Mouse (Mus musculus) left cerebral cortex, postnatal 10 days (tissue): ENCODE measurements around the gene Ctdnep1. TPM values are rescaled to one million over a fixed set of nuclear protein-coding genes. Genes with fewer than 3 reads are reported as not detected.
"Not testable (repeated sequence)": the region's sequence is repeated elsewhere in the genome, so short reads cannot be mapped to it uniquely, and the experiment has no call there.

ENCODE experiments used
- DNase-seq, 2 experiments: peaks; one replicate each; pipeline ENCODE4 v3.0.0; 2021 to 2022; ENCODE audit warnings: low spot score in 2 of 2, mixed read lengths in 1 of 2; ENCODE audit errors: extremely low spot score in 1 of 2
- intact Hi-C: fragments of 180-260 bp; cut with DNase I; formaldehyde crosslinking; loops from one replicate; pipeline ENCODE4 v1.15.1; 2025
- total RNA-seq, 2 experiments: library from RNA; stranded (reverse); gene quantifications; 2 replicates each; pipeline ENCODE4 v1.2.3; 2021

The Ctdnep1 gene
- total RNA-seq, 2 experiments from 2014 or later: 104 to 118 TPM

DNA sequence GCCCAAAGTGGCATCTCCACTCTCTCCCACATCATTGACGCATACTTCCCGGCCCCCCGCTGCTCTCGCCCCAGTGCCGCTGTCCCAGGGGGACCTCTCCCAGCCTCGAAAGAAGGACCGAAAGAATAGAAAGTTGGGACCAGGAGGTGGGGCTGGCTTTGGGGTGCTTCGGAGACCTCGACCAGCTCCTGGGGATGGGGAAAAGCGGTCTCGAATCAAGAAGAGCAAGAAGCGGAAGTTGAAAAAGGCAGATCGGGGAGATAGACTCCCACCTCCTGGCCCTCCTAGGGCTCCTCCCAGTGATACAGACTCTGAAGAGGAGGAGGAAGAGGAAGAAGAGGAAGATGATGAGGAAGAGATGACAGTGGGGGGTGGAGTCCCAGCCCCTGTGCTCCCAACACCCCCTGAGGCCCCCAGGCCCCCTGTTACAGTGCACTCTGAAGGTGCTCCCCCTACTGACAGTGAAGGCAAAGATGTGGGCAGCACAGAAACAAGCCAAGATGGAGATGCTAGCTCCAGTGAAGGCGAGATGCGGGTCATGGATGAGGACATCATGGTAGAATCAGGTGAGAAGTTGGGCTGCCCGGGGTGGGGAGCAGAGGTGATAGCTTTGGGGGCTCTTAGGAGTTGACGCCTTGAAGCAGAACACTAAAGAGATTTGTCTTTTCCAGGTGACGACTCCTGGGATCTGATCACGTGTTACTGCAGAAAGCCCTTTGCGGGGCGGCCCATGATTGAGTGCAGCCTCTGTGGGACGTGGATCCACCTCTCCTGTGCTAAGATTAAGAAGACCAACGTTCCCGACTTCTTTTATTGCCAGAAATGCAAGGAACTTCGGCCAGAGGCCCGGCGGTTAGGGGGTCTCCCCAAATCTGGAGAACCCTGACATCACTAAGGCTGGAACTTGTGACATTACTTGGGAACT lies 17.9 kb downstream of the Ctdnep1 start:
- DNase-seq: no peak
- intact Hi-C loops: no loop called here

DNA sequence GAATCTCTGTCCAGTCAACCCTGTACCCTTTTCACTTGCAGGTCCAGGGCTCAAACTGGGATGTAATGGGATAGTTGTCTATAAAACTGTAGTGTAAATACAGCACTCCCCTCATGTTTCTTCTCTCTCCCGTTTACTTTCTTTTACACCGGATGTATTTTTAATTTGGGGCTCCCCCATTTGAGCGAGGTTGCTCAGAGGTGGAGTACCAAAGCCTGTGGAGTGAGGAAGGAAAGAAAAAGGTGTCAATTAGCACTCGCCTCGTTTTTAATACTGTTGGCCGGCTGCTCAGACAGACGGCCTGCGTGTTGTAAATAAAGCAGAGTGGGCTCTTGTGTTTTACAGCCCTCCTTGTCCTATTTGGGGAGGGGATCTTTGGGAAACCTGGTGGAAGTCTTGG lies 18.7 kb downstream of the Ctdnep1 start:
- intact Hi-C loops: no loop called here
- DNase-seq: no peak

DNA sequence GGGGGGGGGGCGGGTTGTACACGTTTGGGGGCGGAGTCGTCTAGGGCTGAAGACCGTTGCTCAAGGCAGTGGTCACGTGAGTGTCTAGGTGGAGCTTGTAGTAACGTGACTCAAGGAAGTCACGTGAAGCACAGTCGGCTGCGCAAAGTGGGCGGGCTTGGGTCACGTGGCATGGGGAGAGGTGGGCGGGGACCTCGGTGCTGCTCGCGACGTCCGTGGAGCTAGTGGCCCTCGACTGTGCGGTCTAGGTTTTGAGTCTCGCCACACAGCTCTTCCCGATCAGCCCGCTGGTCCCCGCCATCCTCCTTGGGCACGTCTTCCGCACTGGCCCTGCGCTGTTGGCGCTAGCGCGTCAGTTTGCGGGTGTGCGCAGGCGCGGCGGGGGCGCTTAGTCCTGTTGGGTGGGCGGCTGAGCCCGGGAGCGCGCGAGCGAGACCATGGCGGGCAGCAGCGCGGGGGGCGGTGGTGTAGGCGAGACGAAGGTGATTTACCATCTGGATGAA lies 19.5 kb downstream of the Ctdnep1 start, which contains the start of gene Dvl2:
Dvl2 (plus strand) TSS at position 200 of the 503 bp plus-strand sequence.
- peak; percentile 91 to 95 for DNase-seq
- intact Hi-C loops: no loop called here

DNA sequence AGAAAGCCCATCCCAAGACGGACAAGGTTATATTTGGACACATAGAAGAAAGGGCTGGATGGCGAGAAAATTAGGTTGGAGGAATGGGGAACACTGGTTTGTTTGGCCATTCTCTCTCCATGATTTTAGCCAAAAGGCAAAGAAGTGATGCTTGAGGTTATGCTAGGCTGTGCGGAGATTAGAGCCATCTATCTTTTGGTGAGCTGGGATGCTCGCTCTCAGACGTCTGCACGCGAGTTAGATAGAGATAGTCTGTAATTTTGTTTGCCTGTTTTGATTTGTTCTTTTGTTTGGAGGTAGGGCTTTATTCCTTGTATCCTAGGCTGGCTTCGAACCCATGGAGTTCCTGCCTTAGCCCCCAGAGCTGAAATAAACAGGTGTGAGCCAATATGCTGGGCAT lies 20.2 kb downstream of the Ctdnep1 start:
- intact Hi-C loops: no loop called here
- DNase-seq: no peak

DNA sequence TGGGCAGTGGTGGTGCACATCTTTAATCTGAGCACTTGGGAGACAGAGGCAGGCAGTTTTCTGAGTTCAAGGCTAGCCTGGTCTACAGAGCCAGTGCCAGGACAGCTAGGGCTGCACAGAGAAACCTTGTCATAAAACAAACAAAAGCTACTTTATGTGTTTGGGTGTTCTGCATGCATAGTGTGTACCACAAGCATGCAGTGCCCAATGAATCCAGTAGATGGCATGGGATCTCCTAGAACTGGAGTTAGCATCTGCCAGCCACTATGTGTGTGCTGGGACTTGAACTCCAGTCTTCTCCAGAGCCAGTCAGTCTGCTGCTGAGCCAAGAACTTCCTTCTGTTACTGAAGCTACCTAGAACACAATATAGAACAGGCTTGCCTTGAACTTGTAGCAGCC lies 20.9 kb downstream of the Ctdnep1 start:
- intact Hi-C loops: no loop called here
- no peak for DNase-seq

DNA sequence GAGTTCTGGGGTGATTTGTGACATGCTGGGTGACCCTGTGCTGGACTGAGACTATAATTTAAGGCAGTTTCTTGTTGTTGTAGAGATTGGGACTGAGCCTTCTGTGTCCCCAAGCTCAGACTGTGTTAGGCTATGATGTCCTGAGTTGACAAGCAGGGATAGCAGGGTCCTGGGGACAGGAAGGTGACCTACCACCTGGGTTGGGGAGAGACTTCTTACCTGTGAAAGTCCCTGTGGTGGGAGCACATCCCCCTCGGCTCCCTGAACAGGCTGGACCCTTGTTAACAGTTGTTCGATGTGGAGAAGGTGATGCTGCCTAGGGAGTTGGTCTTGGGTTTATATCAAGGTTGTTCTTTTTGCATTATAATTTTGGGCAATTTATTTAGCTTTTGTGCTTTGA lies 21.5 kb downstream of the Ctdnep1 start:
- intact Hi-C loops: no loop called here
- no peak for DNase-seq

DNA sequence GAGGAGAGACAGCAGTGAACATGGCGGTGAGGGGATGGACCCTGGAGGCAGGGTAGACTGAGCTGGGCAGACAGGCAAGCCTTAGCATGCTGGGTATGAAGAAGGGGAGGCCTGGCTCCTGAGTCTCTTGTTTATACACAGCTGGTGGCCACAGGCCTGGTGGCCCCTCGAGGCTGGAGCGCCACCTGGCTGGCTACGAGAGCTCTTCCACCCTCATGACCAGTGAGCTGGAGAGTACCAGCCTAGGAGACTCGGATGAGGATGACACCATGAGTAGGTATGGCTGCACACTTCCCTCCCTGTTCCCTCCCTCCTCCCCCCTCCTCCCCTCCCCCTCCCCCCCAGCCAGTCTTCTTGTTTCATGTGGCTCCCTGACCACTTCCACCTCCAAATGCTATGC lies 24.6 kb downstream of the Ctdnep1 start:
- DNase-seq: no peak
- intact Hi-C loops: no loop called here

DNA sequence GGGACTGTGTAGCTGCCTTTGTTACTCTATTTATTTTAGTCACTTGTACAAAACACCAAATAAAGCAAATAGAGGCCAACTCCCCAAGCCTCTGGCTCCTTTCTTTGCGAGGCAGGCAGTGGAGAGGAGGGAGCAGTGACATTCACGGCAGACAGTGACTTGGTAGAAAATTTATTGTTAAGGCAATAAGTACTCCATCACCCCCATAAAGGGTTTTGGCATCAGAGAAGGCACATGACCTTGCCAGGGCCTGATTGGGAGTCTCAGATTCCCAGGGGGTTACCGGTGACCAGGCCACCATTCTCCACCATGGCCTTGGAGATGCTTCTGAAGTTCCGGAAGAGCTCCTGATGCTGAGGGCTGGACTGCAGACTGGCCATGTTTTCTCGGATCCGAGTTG lies 29.1 kb downstream of the Ctdnep1 start:
- no peak for DNase-seq
- intact Hi-C loops: no loop called here

DNA sequence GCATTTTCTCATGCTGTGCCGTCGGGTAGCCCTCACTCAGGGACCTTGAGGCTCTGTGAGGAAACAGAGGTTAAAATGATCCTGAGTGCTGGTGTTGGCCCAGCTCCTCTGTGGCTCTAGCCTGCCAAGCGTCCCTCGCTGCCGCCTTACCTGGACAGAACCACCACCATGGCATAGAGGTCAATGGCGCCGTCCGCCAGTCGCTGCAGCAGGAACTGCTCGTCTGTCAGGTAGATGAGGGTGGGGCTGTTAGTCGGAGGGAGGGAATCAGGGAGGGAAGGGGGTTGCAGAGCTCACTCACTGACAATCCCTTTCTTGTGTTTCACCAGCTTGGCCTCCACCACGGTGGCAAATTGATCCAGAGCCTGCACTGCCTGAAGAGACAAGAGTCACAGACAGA lies 29.6 kb downstream of the Ctdnep1 start:
- DNase-seq: no peak
- intact Hi-C loops: no loop called here

DNA sequence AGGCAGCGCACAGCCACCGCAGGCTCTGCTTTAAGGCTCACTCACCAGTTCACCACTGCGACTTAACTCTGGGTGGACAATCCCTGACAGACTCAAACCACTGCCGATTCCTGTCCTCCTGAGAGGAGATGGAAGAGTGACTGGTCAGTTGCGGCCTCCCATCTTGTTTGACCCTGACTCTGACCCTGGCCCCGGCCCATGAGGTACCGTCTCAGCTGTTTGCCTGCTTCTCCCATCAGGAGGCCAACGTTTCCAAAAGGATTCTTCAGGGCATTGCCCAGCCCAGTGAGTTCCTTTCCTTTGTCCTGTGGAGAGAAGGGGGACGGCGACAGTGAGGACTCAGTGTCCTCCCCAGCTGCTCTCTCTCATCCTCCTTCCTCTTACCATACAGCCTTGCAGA lies 30.0 kb downstream of the Ctdnep1 start:
- intact Hi-C loops: no loop called here
- no peak for DNase-seq

DNA sequence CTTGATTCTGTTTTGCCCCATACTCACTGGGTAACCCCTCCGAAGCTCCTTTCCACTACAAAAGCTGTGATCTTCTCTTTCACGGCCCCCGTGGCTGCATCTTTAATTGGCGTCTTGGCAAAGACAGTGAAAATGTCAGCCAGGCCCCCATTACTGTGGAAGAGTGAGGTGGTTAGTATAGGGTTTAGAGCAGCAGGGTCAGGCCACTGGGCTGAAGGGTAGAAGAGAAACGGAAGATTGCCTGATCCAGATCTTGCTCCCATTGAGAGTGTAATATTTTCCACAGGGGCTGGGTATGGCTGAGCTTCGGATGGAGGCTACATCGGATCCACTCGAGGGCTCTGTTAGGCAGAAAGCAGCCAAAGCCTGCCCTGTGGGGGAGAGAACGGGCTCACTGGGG lies 32.0 kb downstream of the Ctdnep1 start:
- DNase-seq: no peak
- intact Hi-C loops: no loop called here

DNA sequence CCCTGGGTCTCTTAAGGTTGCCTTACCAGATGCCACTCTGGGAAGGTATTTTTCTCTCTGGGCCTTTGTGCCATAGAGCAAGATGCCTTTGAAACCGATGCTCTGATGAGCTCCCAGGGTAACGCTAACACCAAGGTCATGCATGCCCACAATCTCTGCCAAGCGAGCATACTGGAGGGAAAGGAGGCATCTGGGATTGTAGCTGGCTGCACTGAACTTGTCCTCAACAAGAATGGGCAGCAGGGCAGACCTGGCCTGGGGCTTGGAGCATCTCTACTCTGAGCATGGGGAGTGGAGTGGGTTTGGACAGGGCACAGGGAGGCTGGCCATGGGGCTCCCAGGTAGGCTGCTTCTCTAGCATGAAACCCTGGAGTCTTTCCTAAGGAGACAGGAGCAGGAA lies 32.5 kb downstream of the Ctdnep1 start:
- no peak for DNase-seq
- intact Hi-C loops: no loop called here

DNA sequence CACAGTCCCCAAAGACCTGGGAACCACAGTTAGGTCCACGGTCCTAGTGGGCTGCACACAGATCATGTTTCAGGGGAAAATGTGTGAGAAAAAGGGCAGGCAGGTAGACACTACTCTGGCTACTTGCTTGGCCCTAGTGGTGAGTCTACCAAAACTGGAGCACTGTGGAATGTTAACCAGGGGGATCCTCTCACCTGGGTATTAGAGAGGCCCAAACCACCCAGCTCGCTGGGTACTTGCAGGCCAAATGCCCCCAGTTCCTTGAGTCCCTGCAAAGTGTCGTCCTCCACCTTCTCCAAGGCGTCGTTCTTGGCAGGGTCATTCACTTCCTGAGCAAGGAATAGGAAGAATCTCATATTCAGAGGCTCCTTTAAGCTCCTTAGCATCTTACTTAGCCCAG lies 33.1 kb downstream of the Ctdnep1 start:
- peak in 1 of 2 experiments; percentile 15 for DNase-seq
- intact Hi-C loops: no loop called here

DNA sequence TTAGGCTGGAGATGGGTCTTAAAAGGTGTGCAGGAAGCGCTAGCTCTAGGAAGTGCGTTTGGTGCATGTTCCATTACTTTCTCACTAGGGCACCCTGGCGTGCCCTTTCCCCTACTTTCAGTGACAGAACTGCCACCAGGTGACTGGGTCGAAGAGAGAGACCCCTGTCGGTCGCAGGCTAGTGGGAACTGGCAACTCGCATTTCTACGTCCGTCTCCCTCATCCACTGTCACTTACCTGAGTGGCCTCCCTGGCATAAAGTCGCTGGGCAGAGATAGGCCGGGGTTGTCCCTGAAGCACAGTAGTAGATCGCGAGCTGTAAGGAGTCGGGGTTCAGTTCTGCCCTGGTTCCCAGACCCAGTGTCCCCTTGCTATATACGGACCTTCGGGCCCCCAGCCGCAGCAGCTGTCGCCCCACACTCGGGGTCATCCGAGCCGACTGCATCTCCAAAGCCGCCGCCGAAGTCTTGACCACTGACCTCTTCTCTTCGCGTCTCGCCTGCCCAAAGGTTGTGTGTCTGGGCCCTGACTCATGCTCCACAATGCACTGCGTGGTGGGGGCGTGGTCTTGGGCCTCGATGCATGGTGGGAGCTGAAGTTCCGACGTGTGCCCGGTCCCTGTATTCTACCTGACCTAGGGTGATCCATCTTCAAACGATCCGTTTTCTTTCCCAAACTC lies 34.1 kb downstream of the Ctdnep1 start, which contains the start of gene Acadvl:
Acadvl (minus strand) TSS at position 532 of the 679 bp plus-strand sequence.
- DNase-seq: peak; percentile 78 to 91
- intact Hi-C loops: no loop called here

DNA sequence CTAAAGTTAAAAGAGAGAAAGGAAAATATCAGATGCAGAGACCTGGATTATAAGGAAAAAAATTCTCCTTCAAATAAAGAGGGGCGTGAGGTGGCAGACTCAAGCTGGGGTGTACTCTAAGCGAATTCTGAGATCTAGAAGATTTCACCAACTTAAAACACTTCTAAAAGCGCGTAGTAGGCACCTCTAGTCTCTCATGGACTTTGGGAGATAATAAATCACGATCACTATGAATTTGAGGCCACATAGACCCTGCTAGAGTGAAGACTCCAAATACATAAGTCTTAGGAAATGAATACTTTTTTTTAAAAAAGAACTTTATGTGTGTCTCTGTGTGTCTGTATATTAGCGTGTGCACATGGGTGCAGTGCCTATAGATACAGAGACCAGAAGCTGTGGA lies 34.7 kb downstream of the Ctdnep1 start:
- intact Hi-C loops: no loop called here

DNA sequence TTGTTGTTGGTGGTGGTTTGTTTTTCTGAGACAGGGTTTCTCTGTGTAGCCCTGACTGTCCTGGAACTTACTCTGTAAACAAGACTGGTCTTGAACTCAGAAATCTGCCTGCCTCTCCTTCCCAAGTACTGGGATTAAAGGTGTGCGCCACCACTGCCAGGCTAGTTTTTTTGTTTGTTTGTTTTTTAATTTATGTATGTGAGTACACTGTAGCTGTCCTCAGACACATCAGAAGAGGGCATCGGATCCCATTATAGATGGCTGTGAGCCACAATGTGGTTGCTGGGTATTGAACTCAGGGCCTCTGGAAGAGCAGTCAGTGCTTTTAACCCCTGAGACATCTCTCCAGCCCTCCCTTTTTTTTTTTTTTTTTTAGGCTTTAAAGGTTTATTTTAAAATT lies 35.2 kb downstream of the Ctdnep1 start:
- intact Hi-C loops, DNase-seq: not testable (repeated sequence)

More for the DNA sequence above, 34.7 kb downstream of the Ctdnep1 start:
- DNase-seq: no peak

DNA sequence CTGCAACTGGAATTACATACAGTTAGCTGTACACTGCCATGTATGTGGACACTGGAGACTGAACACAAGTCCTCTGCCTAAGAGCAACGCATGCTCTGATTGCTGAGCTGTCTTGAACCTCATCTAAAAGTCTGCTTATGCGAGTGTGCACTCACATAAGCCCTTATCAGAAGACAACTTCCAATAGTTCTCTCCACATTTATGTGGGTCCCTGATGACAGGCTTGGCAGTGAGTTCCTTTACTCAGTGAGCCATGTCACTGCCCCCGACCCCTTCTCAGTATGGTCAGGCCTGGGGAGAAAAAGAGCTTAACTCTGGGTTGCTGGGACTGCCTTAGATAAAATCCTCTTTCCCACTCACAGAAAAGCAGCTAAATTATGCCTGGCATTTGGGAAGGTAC lies 35.7 kb downstream of the Ctdnep1 start, which contains the start of gene Dlg4:
Dlg4 (plus strand) TSS at position 274 of the 400 bp plus-strand sequence.
- intact Hi-C loops: no loop called here

DNA sequence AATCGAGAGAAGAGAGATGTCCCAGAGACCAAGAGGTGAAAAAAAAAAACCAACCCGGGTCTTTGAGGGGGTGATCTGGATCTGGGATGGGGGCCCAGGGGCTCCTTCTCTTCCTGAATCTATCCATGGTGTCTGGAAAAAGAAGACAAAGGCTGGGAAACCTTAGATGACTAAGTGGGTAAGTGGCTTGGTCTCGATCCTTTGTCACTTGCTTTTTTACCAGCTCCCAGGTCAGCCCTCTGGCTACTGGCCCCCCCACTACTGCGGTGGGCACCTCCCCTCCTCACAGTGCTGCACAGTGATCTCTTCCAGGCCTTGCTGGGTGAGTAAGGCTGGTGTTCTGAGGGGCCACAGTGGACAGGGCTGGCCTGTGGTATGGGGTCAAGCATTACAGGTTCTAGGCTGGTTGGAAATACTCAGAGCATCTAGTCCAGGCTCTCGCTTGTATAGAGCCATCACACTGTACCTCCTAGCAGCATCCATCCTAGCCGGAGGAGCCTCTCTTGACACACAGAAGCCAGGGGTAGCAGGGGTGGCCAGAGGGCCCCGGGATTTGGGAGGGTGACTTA lies 36.3 kb downstream of the Ctdnep1 start:
- DNase-seq: no peak
- intact Hi-C loops: no loop called here

More for the DNA sequence above, 35.7 kb downstream of the Ctdnep1 start, which contains the start of gene Dlg4:
- no peak for DNase-seq
